Mouse (Mus musculus) adrenal gland, adult 10 weeks (tissue): ENCODE measurements around the gene Krt17. TPM values are rescaled to one million over a fixed set of nuclear protein-coding genes. Genes with fewer than 3 reads are reported as not detected.

ENCODE experiments used
- polyA plus RNA-seq: library from polyadenylated mRNA; stranded (reverse); fragments of 350-450 nt; fragmentation: Illumina TruSeq; extraction: RNeasy Lipid Tissue Mini Kit (QIAGEN cat#74804); gene quantifications from one replicate; pipeline ENCODE4 v1.2.3, GENCODE M21; 2014; ENCODE audit warnings: low read depth, low replicate concordance

Krt17 gene
- not detected for polyA plus RNA-seq

GRCm38 (mm10) chr11:100260514-100261234 lies at the start of gene Krt17:
TSS of gene Krt17 (minus strand) at chr11:100261029.

GRCm38 (mm10) chr11:100269821-100270332 lies 9.0 kb upstream of the Krt17 start, which contains the start of gene Krt42:
TSS of gene Krt42 (minus strand) at chr11:100269871.

GRCm38 (mm10) chr11:100248852-100249465 lies 11.9 kb downstream of the Krt17 start, which contains the start of gene Krt16:
TSS of gene Krt16 (minus strand) at chr11:100248902.

GRCm38 (mm10) chr11:100207498-100207897 lies 53.3 kb downstream of the Krt17 start, which contains the start of gene Krt14:
TSS of gene Krt14 (minus strand) at chr11:100207548.

Other genes with a start within 250 kb of the Krt17 start
- gene Krt33a, start 244.8 kb downstream of the Krt17 start, polyA plus RNA-seq, result not detected
- not detected for gene Krt33b, start 231.2 kb downstream of the Krt17 start, polyA plus RNA-seq
- gene Krt34, start 219.5 kb downstream of the Krt17 start, polyA plus RNA-seq, result not detected
- not detected for gene Krt31, start 210.5 kb downstream of the Krt17 start, polyA plus RNA-seq
- gene Krt32, start 172.8 kb downstream of the Krt17 start, polyA plus RNA-seq, result not detected
- gene Krt35, start 164.8 kb downstream of the Krt17 start, polyA plus RNA-seq, result not detected
- not detected for gene Krt36, start 155.4 kb downstream of the Krt17 start, polyA plus RNA-seq
- not detected for gene Krt13, start 139.5 kb downstream of the Krt17 start, polyA plus RNA-seq
- not detected for gene Krt15, start 125.1 kb downstream of the Krt17 start, polyA plus RNA-seq
- not detected for gene Krt19, start 112.4 kb downstream of the Krt17 start, polyA plus RNA-seq
- not detected for gene Krt9, start 67.8 kb downstream of the Krt17 start, polyA plus RNA-seq
- gene Krt14, start 53.5 kb downstream of the Krt17 start, polyA plus RNA-seq, result not detected
- gene Krt16, start 12.1 kb downstream of the Krt17 start, polyA plus RNA-seq, result not detected
- gene Krt42, start 8.8 kb upstream of the Krt17 start, polyA plus RNA-seq, result not detected
- gene Eif1, start 58.9 kb upstream of the Krt17 start, polyA plus RNA-seq, result 1,846 TPM
- gene Gast, start 73.4 kb upstream of the Krt17 start, polyA plus RNA-seq, result not detected
- 5.1 TPM for gene Hap1, start 95.1 kb upstream of the Krt17 start, polyA plus RNA-seq
- 2.2 TPM for gene Jup, start 136.7 kb upstream of the Krt17 start, polyA plus RNA-seq
- 10.6 TPM for gene P3h4, start 153.8 kb upstream of the Krt17 start, polyA plus RNA-seq
- 1.4 TPM for gene Fkbp10, start 154.7 kb upstream of the Krt17 start, polyA plus RNA-seq
- gene Nt5c3b, start 180.8 kb upstream of the Krt17 start, polyA plus RNA-seq, result 30.2 TPM
- gene Klhl10, start 180.9 kb upstream of the Krt17 start, polyA plus RNA-seq, result not detected
- gene Klhl11, start 211.7 kb upstream of the Krt17 start, polyA plus RNA-seq, result 33.4 TPM